Mouse (Mus musculus): ENCODE measurements around the gene Grap2.

Grap2 gene

GRCm38 (mm10) chr15:80683990-80684389 lies 111.6 kb downstream of the Grap2 start:
- DNase-seq (ENCODE audit: low read depth): no peak

- no peak for DNase-seq (ENCODE audit: low read depth)
These were observed 112.6 kb downstream of the Grap2 start for GRCm38 (mm10) chr15:80684786-80685602.

- no peak for DNase-seq (ENCODE audit: low read depth)
These were observed 113.2 kb downstream of the Grap2 start for GRCm38 (mm10) chr15:80685603-80685895.

GRCm38 (mm10) chr15:80688536-80688935 lies 116.1 kb downstream of the Grap2 start:
- DNase-seq (ENCODE audit: low read depth): no peak

- no peak for DNase-seq (ENCODE audit: low read depth)
These were observed 121.1 kb downstream of the Grap2 start for GRCm38 (mm10) chr15:80693492-80693891.

GRCm38 (mm10) chr15:80694125-80694910 lies 121.9 kb downstream of the Grap2 start:
- DNase-seq (ENCODE audit: low read depth): no peak

- no peak for DNase-seq (ENCODE audit: low read depth)
These were observed 125.2 kb downstream of the Grap2 start for GRCm38 (mm10) chr15:80697564-80697963.

GRCm38 (mm10) chr15:80701481-80702257 lies 129.3 kb downstream of the Grap2 start:
- DNase-seq (ENCODE audit: low read depth): no peak
